Mouse (Mus musculus) liver, adult 2 months (tissue): ENCODE measurements at regions not wholly inside any gene's neighbourhood (a gene's known extent, or its start where the extent isn't known, plus 50 kb on each side); places are given as distances from the start of the nearest gene placed in this dataset.

Experiments
- DNase-seq: peaks from one replicate; pipeline ENCODE4 v3.0.0-alpha.2; 2011; ENCODE audit warnings: low read depth, low spot score; ENCODE audit errors: extremely low read depth
- H3K27ac ChIP-seq: fragments of 200-500 bp; replicated peaks from 2 replicates; pipeline ENCODE4 v1.5.1; 2012; ENCODE audit warnings: low read depth, mild to moderate bottlenecking, control low read depth, inconsistent platforms, low read length; ENCODE audit not compliant: insufficient read depth
- H3K27me3 ChIP-seq: fragments of 200-500 bp; 2 replicates; pipeline ENCODE4 v1.6.1; 2012; ENCODE audit warnings: mild to moderate bottlenecking, moderate library complexity, low read length, inconsistent platforms; ENCODE audit not compliant: control insufficient read depth, insufficient read depth
- H3K36me3 ChIP-seq: fragments of 200-500 bp; 2 replicates; pipeline ENCODE4 v1.6.1; 2012; ENCODE audit warnings: low read length, inconsistent platforms; ENCODE audit not compliant: control insufficient read depth, insufficient read depth
- H3K4me1 ChIP-seq: fragments of 200-500 bp; 2 replicates; pipeline ENCODE4 v1.6.1; 2011; ENCODE audit warnings: low read length; ENCODE audit not compliant: control insufficient read depth, insufficient read depth
- H3K4me3 ChIP-seq: fragments of 200-500 bp; 2 replicates; pipeline ENCODE4 v1.5.1; 2011; ENCODE audit warnings: low read depth, mild to moderate bottlenecking, control low read depth, low read length, moderate library complexity; ENCODE audit not compliant: insufficient read depth
- H3K79me2 ChIP-seq: fragments of 200-500 bp; 2 replicates; pipeline ENCODE4 v1.6.1; 2012; ENCODE audit warnings: inconsistent platforms, mild to moderate bottlenecking, low read length, moderate library complexity; ENCODE audit not compliant: control insufficient read depth, insufficient read depth
- H3K9ac ChIP-seq: fragments of 200-500 bp; 2 replicates; pipeline ENCODE4 v1.6.1; 2012; ENCODE audit warnings: low read depth, mild to moderate bottlenecking, control low read depth, inconsistent platforms, low read length
- CTCF ChIP-seq: fragments of 200-500 bp; IDR thresholded peaks from 2 replicates; pipeline ENCODE4 v1.5.1; 2011; ENCODE audit warnings: low read depth, low read length, control low read depth
- POLR2A ChIP-seq: fragments of 200-500 bp; IDR thresholded peaks from 2 replicates; pipeline ENCODE4 v1.6.1; 2011; ENCODE audit warnings: low read length, control low read depth; ENCODE audit not compliant: insufficient read depth; ENCODE audit errors: extremely low read depth
- WGBS: fragments of 180-500 bp; shearing (Covaris S2); methylation state at CpG from one replicate; pipeline ENCODE4 v1.1.7; 2018; 5-methylcytosine and 5-hydroxymethylcytosine counted together

DNA sequence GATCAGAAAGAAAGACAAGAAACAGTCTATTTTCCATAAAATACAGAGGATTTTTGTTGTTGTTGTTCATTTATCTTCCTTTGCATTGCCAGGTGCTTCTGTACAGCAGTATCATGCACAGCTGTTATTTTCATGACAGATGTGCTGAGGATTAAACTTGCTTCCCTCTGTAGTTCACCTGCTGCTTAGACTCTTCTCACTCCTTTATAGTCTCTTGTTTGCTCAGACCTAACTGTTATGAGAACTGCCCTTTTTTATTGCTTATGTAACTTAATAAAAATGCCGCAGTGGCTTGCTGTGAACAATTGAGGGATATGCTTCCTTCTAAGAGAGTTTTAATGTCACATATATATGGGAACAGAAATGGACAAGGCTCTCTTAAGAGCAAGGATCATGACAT, 467.1 kb downstream of the Adcyap1 start:
- WGBS, result 92% methylated on average over 1 of the region's 1 CpGs
- H3K79me2 ChIP-seq, result no peaks in the 10 kb centered on the region
- no peak for TF ChIP-seq POLR2A
- TF ChIP-seq CTCF, result no peak
- DNase-seq, result no peak
- no peak overlapping the region for H3K4me3 ChIP-seq
- H3K27me3 ChIP-seq, result no peaks in the 10 kb centered on the region
- no peak overlapping the region for H3K9ac ChIP-seq
- H3K27ac ChIP-seq, result no peak overlapping the region
- no peaks in the 10 kb centered on the region for H3K36me3 ChIP-seq
- no peaks in the 10 kb centered on the region for H3K4me1 ChIP-seq

- H3K79me2 ChIP-seq, result no peaks in the 10 kb centered on the region
- H3K27me3 ChIP-seq, result no peaks in the 10 kb centered on the region
- H3K4me1 ChIP-seq, result no peaks in the 10 kb centered on the region
- 64% methylated on average over 5 of the region's 5 CpGs for WGBS
- no peak overlapping the region for H3K9ac ChIP-seq
- no peak overlapping the region for H3K4me3 ChIP-seq
- H3K36me3 ChIP-seq, result no peaks in the 10 kb centered on the region
- TF ChIP-seq POLR2A (no peak), CTCF (no peak)
- no peak overlapping the region for H3K27ac ChIP-seq
- no peak for DNase-seq
These were observed 477.6 kb downstream of the Adcyap1 start for GRCm38 (mm10) chr17:93676366-93676962.

DNA sequence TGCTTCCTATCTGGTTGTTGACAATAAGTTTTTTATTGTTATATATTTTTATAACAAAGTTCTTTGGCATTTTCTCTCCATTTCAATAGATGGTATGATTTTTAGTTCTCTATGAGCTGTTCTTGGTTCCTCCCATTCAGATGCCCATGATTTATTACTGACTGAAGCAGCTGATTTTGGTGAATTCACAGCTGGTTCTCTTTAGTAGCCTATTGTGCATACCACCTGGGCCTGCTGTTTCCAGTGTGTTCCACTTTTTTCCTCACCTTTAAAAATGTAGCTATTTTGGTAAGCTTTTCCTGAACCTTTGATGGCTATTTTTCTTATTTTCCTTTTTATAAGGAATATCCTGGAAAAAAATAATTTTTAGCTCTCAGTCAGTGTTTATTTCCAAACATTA, 501.9 kb downstream of the Adcyap1 start:
- Histone ChIP-seq H3K36me3 (no peaks in the 10 kb centered on the region), H3K4me3 (no peak overlapping the region), H3K27me3 (no peaks in the 10 kb centered on the region), H3K4me1 (no peaks in the 10 kb centered on the region), H3K9ac (no peak overlapping the region), H3K27ac (no peak overlapping the region), H3K79me2 (no peaks in the 10 kb centered on the region)
- TF ChIP-seq POLR2A, result no peak
- TF ChIP-seq CTCF, result no peak
- no peak for DNase-seq

GRCm38 (mm10) chr17:93717623-93718022, 518.8 kb downstream of the Adcyap1 start:
- no peak for DNase-seq
- WGBS, result 73% methylated on average over 2 of the region's 2 CpGs
- Histone ChIP-seq H3K9ac (no peak overlapping the region), H3K27me3 (no peaks in the 10 kb centered on the region), H3K4me1 (no peaks in the 10 kb centered on the region), H3K36me3 (no peaks in the 10 kb centered on the region), H3K27ac (no peak overlapping the region), H3K79me2 (no peaks in the 10 kb centered on the region), H3K4me3 (no peak overlapping the region)
- no peak for TF ChIP-seq CTCF
- no peak for TF ChIP-seq POLR2A

GRCm38 (mm10) chr17:93741341-93741740, 542.5 kb downstream of the Adcyap1 start:
- no peak for TF ChIP-seq POLR2A
- TF ChIP-seq CTCF, result no peak
- Histone ChIP-seq H3K36me3 (no peaks in the 10 kb centered on the region), H3K9ac (no peak overlapping the region), H3K79me2 (no peaks in the 10 kb centered on the region), H3K4me3 (no peak overlapping the region), H3K4me1 (no peaks in the 10 kb centered on the region; the same call in 1 of the 2 replicates), H3K27me3 (no peaks in the 10 kb centered on the region), H3K27ac (no peak overlapping the region)
- DNase-seq, result peak; percentile 91

DNA sequence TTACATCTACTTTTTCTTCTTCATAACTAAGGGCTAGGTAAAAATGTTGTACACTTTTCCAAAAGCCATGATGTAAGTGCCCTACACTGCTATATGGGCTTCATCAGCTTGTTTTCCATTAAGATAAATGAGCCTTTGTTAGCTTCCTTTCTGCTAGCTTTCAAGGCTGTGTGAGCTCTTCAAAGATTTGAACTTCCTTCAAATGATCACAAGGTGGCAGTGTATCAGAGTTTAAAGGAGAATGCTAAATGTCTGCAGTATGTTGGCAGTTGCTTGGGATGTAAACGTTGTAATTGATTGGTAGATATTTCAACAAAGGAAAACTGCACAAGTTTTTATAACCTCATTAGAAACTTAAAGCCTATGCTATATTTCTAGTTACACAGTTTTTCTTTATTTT, 563.5 kb downstream of the Adcyap1 start:
- Histone ChIP-seq H3K4me1 (no peaks in the 10 kb centered on the region), H3K79me2 (no peaks in the 10 kb centered on the region), H3K4me3 (no peak overlapping the region), H3K27me3 (no peaks in the 10 kb centered on the region), H3K27ac (no peak overlapping the region), H3K36me3 (no peaks in the 10 kb centered on the region), H3K9ac (no peak overlapping the region)
- DNase-seq, result peak; percentile 34
- WGBS, result 6% methylated on average over 1 of the region's 1 CpGs
- TF ChIP-seq CTCF (peak; percentile 23; the same call in 1 of the 2 replicates), POLR2A (no peak)
